Mouse (Mus musculus) intestine, embryonic 14.5 days (tissue): ENCODE data around the gene Coq8b. TPM values are rescaled to one million over a fixed set of nuclear protein-coding genes. Genes with fewer than 3 reads are reported as not detected.

Experiments used
- ATAC-seq: fragments of 200-750 bp; cut with Nextera tagmentation; replicated peaks from 2 replicates; pipeline ENCODE4 v1.8.0; 2017; ENCODE audit warnings: low read depth, moderate number of reproducible peaks, moderate TSS enrichment, moderate library complexity; ENCODE audit not compliant: low FRiP score, low TSS enrichment
- DNase-seq: peaks from one replicate; pipeline ENCODE4 v3.0.0-alpha.2; 2018; ENCODE audit warnings: low spot score
- H3K27ac ChIP-seq: fragments of 300-500 bp; sonication (generic); 2 replicates; pipeline ENCODE4 v1.5.1; 2014; ENCODE audit warnings: low read depth, mild to moderate bottlenecking, control low read depth
- H3K27me3 ChIP-seq: fragments of 300-500 bp; sonication (generic); replicated peaks from 2 replicates; pipeline ENCODE4 v1.6.1; 2014; ENCODE audit warnings: low read length, control low read depth; ENCODE audit not compliant: control insufficient read depth, insufficient read depth
- H3K36me3 ChIP-seq: fragments of 300-500 bp; sonication (generic); 2 replicates; pipeline ENCODE4 v1.6.1; 2014; ENCODE audit warnings: low read length, control low read depth; ENCODE audit not compliant: control insufficient read depth, insufficient read depth
- H3K4me1 ChIP-seq: fragments of 300-500 bp; sonication (generic); replicated peaks from 2 replicates; pipeline ENCODE4 v1.6.1; 2014; ENCODE audit warnings: low read length, control low read depth, mixed read lengths; ENCODE audit not compliant: control insufficient read depth, insufficient read depth
- H3K4me2 ChIP-seq: fragments of 300-500 bp; sonication (generic); 2 replicates; pipeline ENCODE4 v1.6.1; 2014; ENCODE audit warnings: low read length
- H3K4me3 ChIP-seq: fragments of 300-500 bp; sonication (generic); 2 replicates; pipeline ENCODE4 v1.5.1; 2014; ENCODE audit warnings: low read depth, low read length, control low read depth, mixed read lengths
- H3K9ac ChIP-seq: fragments of 300-500 bp; sonication (generic); 2 replicates; pipeline ENCODE4 v1.6.1; 2014; ENCODE audit warnings: mild to moderate bottlenecking, low read length
- H3K9me3 ChIP-seq: fragments of 300-500 bp; sonication (generic); 2 replicates; pipeline ENCODE4 v1.6.1; 2016; ENCODE audit warnings: low read length, control low read depth; ENCODE audit not compliant: control insufficient read depth
- WGBS: fragments of 180-500 bp; shearing (Covaris S2); extraction: QIAGEN DNeasy Blood & Tissue Kit; methylation state at CpG from one replicate; pipeline ENCODE4 v1.1.7; 2014; 5-methylcytosine and 5-hydroxymethylcytosine counted together
- polyA plus RNA-seq: library from polyadenylated mRNA; unstranded; fragments of >200 nt; fragmentation: Nextera tagmentation; extraction: Ambion mirVana; gene quantifications from 2 replicates; pipeline ENCODE4 v1.2.1, GENCODE M21; 2014

Coq8b gene
- polyA plus RNA-seq, 1 experiment from 2014 or later: 18.0 TPM

DNA sequence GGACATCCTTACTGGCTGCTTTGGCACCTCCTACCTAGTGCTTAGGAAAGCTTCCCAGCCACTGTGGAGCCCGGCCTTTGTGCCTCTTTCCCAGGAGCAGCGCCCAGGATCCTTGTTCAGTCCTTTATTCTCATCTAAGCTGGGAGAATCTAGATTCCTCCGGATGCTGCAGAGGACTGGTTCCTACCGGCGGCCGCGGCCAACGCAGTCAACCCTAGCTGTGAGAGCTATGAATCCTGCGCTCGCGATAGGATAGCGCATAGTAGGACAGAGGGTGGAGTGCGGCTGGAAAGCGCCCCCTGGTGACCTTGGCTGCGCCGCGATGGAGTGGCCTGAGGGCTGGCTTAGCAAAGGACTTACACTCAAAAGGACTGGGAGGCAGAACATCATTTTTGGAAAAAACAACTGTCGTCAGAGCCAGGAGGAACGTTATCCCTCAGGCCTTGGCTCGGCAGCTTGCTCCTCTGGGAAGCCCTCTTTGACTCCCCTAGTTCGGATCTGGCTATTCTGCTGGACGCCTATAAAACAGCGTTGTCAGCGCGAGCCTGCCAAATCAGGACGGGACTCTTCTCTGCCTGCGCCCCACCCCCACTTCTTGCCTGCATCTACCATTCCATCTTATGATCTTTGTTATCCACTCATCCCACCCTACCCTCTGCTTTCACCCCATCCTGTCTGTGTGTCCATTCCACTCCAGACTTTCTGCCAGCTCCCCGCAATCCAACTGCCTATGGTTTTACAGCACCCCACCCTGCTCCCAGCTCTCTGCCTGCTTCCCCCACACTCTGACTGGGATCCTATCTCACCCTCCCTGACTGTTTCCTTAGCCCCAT, 52.3 kb downstream of the Coq8b start:
- H3K9ac ChIP-seq: peak overlapping the region; percentile 27; the same call in 1 of the 2 replicates
- H3K9me3 ChIP-seq: no peaks in the 10 kb centered on the region
- H3K27ac ChIP-seq: 0 out of 2 replicates have a peak overlapping the region, but pooled peaks have one; percentile 22
- H3K36me3 ChIP-seq: peaks cover 15% of the 10 kb centered on the region
- H3K27me3 ChIP-seq: 0 out of 2 replicates have a peak, but pooled peaks cover 4% of the 10 kb centered on the region
- H3K4me2 ChIP-seq: peak overlapping the region; percentile 37
- ATAC-seq: peak; percentile 45
- DNase-seq: peak; percentile 64
- 2% methylated on average over 28 of the region's 28 CpGs for WGBS
- H3K4me1 ChIP-seq: peaks cover 11% of the 10 kb centered on the region
- 0 out of 2 replicates have a peak overlapping the region, but pooled peaks have one; percentile 6 for H3K4me3 ChIP-seq

DNA sequence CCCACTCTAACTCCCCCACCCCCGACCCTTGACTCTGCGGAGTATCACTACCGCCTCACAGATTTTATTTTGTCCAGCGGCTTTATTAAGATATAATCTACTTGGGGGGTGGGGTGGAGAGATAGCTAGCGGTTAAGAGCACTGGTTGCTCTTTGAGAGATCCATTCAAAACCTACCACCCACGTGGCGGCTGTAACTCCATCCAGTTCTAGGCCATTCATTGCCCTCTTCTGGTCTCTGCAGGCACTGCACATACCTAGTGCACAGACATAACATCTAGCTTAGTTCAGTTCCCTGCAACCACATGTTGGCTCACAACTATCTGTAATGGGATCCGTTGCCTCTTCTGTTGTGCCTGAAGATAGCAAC, 52.9 kb downstream of the Coq8b start:
- Histone ChIP-seq H3K9me3 (no peaks in the 10 kb centered on the region), H3K4me2 (peak overlapping the region; percentile 37), H3K27me3 (0 out of 2 replicates have a peak, but pooled peaks cover 4% of the 10 kb centered on the region), H3K27ac (no peak overlapping the region), H3K4me3 (no peak overlapping the region), H3K9ac (no peak overlapping the region), H3K36me3 (peaks cover 10% of the 10 kb centered on the region), H3K4me1 (peaks cover 11% of the 10 kb centered on the region)
- 8% methylated on average over 8 of the region's 8 CpGs for WGBS
- peak; percentile 45; the same call in 1 of the 2 replicates for ATAC-seq
- DNase-seq: peak; percentile 80

DNA sequence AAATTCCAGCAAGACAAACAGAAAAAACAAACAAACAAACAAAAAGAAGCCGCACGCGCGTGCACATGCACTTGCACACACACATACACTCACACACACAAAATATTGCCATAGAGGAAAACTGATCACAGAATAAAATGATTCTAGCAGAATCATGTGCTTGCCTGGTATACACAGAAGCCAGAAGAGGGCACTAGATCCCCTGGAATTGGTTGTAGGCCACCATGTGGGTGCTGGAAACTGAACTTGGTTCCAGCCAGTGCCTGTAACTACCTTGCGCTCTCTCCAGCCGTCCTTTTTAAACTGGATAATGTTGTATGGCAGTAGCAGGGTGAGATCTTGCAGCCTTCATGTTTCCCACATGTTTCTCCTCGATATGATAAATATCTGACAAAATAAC, 55.9 kb downstream of the Coq8b start:
- Histone ChIP-seq H3K27ac (no peak overlapping the region), H3K9ac (no peak overlapping the region), H3K4me2 (no peak overlapping the region), H3K4me3 (no peak overlapping the region), H3K36me3 (no peaks in the 10 kb centered on the region), H3K27me3 (0 out of 2 replicates have a peak, but pooled peaks cover 4% of the 10 kb centered on the region), H3K4me1 (peaks cover 22% of the 10 kb centered on the region), H3K9me3 (no peaks in the 10 kb centered on the region)
- DNase-seq (no peak), ATAC-seq (no peak)
- 84% methylated on average over 7 of the region's 7 CpGs for WGBS

- H3K4me3 ChIP-seq: no peak overlapping the region
- H3K27ac ChIP-seq: no peak overlapping the region
- WGBS: 68% methylated on average over 2 of the region's 2 CpGs
- H3K9ac ChIP-seq: no peak overlapping the region
- H3K4me1 ChIP-seq: peaks cover 12% of the 10 kb centered on the region
- H3K36me3 ChIP-seq: no peaks in the 10 kb centered on the region
- no peak overlapping the region for H3K4me2 ChIP-seq
- ATAC-seq: no peak
- no peak for DNase-seq
- H3K9me3 ChIP-seq: no peaks in the 10 kb centered on the region
- no peaks in the 10 kb centered on the region for H3K27me3 ChIP-seq
These were observed 57.7 kb downstream of the Coq8b start for GRCm38 (mm10) chr7:27290555-27290954.

- no peaks in the 10 kb centered on the region for H3K9me3 ChIP-seq
- ATAC-seq (peak; percentile 62; the same call in 1 of the 2 replicates), DNase-seq (peak; percentile 72)
- H3K36me3 ChIP-seq: no peaks in the 10 kb centered on the region
- H3K9ac ChIP-seq: no peak overlapping the region
- peak overlapping the region; percentile 21 for H3K4me2 ChIP-seq
- 21% methylated on average over 12 of the region's 12 CpGs for WGBS
- H3K27ac ChIP-seq: peak overlapping the region; percentile 88
- H3K27me3 ChIP-seq: no peaks in the 10 kb centered on the region
- H3K4me3 ChIP-seq: no peak overlapping the region
- H3K4me1 ChIP-seq: 0 out of 2 replicates have a peak, but pooled peaks cover 10% of the 10 kb centered on the region
These were observed 59.1 kb downstream of the Coq8b start for GRCm38 (mm10) chr7:27291795-27292466.

- H3K27me3 ChIP-seq: no peaks in the 10 kb centered on the region
- H3K27ac ChIP-seq: no peak overlapping the region
- WGBS: 69% methylated on average over 4 of the region's 4 CpGs
- ATAC-seq: no peak
- no peak overlapping the region for H3K4me2 ChIP-seq
- no peak overlapping the region for H3K4me3 ChIP-seq
- H3K36me3 ChIP-seq: no peaks in the 10 kb centered on the region
- H3K9me3 ChIP-seq: no peaks in the 10 kb centered on the region
- H3K9ac ChIP-seq: no peak overlapping the region
- peaks cover 15% of the 10 kb centered on the region; the same call in 1 of the 2 replicates for H3K4me1 ChIP-seq
- no peak for DNase-seq
These were observed 63.1 kb downstream of the Coq8b start for GRCm38 (mm10) chr7:27295956-27296355.

DNA sequence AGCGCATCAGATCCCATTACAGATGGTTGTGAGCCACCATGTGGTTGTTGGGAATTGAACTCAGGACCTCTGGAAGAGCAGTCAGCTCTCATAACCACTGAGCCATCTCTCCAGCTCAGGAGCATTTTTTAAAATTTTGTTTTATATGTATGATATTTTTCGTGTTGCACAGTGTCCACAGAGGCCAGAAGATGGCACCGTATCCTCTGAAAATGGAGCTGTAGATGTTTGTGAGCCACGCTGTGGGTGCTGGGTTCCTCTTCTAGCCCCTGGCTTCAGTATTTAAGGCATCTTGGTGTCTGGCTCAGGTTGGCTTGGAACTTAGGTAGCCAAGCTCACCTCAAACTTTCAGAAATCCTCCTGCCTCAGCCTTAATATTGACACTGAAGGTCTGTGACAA, 63.7 kb downstream of the Coq8b start:
- Histone ChIP-seq H3K9me3 (no peaks in the 10 kb centered on the region), H3K27ac (no peak overlapping the region), H3K4me3 (no peak overlapping the region), H3K27me3 (no peaks in the 10 kb centered on the region), H3K4me1 (peaks cover 11% of the 10 kb centered on the region; the same call in 1 of the 2 replicates), H3K9ac (no peak overlapping the region), H3K4me2 (no peak overlapping the region), H3K36me3 (no peaks in the 10 kb centered on the region)
- DNase-seq: no peak
- no peak for ATAC-seq
- WGBS: 94% methylated on average over 4 of the region's 4 CpGs

DNA sequence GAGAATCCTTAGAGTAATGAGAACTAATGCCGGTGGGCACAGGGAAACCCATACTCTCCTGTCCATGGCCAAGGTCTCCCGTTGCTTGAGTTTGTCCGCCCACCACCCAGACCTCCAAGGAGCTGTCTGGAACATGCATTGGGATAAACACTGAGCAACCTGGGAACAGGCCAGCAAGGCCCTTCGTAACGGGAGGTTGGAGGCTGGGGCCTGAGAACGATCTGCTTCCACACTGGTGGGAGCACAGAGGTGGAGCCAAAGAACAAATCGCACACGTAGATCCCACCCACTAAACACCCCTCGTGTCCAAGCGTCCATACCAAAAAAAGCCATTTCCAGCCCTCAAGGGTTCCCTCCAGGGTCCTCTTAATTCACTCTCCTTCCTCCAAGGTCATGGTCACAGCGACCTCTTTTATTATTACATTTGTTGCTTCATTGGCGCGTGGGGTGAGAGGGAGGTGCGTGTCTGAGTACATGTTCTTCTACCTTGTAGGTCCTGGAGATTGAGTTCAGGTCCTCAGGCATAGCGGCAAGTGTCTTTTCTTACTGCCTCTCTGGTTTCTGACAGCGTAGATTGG, 65.3 kb downstream of the Coq8b start:
- no peak for ATAC-seq

More for the DNA sequence above, 65.3 kb downstream of the Coq8b start:
- H3K27ac ChIP-seq: 0 out of 2 replicates have a peak overlapping the region, but pooled peaks have one; percentile 6
- H3K4me1 ChIP-seq: peaks cover 4% of the 10 kb centered on the region; the same call in 1 of the 2 replicates
- DNase-seq: no peak
- no peak overlapping the region for H3K4me3 ChIP-seq
- no peaks in the 10 kb centered on the region for H3K36me3 ChIP-seq
- H3K9me3 ChIP-seq: no peaks in the 10 kb centered on the region
- WGBS: 70% methylated on average over 16 of the region's 16 CpGs
- H3K27me3 ChIP-seq: no peaks in the 10 kb centered on the region
- H3K9ac ChIP-seq: no peak overlapping the region
- no peak overlapping the region for H3K4me2 ChIP-seq
